Mouse (Mus musculus) forebrain, embryonic 15.5 days (tissue): ENCODE data around the gene Gpr18. TPM values are rescaled to one million over a fixed set of nuclear protein-coding genes. Genes with fewer than 3 reads are reported as not detected.

ENCODE experiments used
- ATAC-seq: fragments of 200-750 bp; cut with Nextera tagmentation; replicated peaks from 2 replicates; pipeline ENCODE4 v1.8.0; 2017; ENCODE audit warnings: mild to moderate bottlenecking, moderate TSS enrichment, moderate library complexity
- H3K27ac ChIP-seq: fragments of 300-500 bp; sonication (generic); replicated peaks from 2 replicates; pipeline ENCODE4 v1.5.1; 2015; ENCODE audit warnings: mild to moderate bottlenecking, inconsistent platforms
- H3K27me3 ChIP-seq: fragments of 300-500 bp; sonication (generic); 2 replicates; pipeline ENCODE4 v1.6.1; 2015; ENCODE audit warnings: inconsistent platforms
- H3K36me3 ChIP-seq: fragments of 300-500 bp; sonication (generic); 2 replicates; pipeline ENCODE4 v1.6.1; 2015; ENCODE audit warnings: mild to moderate bottlenecking, inconsistent platforms
- H3K4me1 ChIP-seq: fragments of 300-500 bp; sonication (generic); 2 replicates; pipeline ENCODE4 v1.6.1; 2015; ENCODE audit warnings: inconsistent platforms
- H3K4me2 ChIP-seq: fragments of 300-500 bp; sonication (generic); replicated peaks from 2 replicates; pipeline ENCODE4 v1.6.1; 2015; ENCODE audit warnings: mild to moderate bottlenecking, inconsistent platforms
- H3K4me3 ChIP-seq: fragments of 300-500 bp; sonication (generic); 2 replicates; pipeline ENCODE4 v1.5.1; 2015; ENCODE audit warnings: mild to moderate bottlenecking, inconsistent platforms
- H3K9ac ChIP-seq: fragments of 300-500 bp; sonication (generic); replicated peaks from 2 replicates; pipeline ENCODE4 v1.6.1; 2015; ENCODE audit warnings: mild to moderate bottlenecking, inconsistent platforms
- H3K9me3 ChIP-seq: fragments of 300-500 bp; sonication (generic); 2 replicates; pipeline ENCODE4 v1.6.1; 2016; ENCODE audit warnings: inconsistent platforms
- WGBS: fragments of 180-500 bp; shearing (Covaris S2); methylation state at CpG from one replicate; pipeline ENCODE4 v1.1.7; 2015; ENCODE audit warnings: mixed read lengths; 5-methylcytosine and 5-hydroxymethylcytosine counted together
- polyA plus RNA-seq: library from polyadenylated mRNA; unstranded; fragments of >200 nt; fragmentation: Nextera tagmentation; extraction: Ambion mirVana; gene quantifications from 2 replicates; pipeline ENCODE4 v1.2.1, GENCODE M21; 2015

Gpr18 gene
- polyA plus RNA-seq, 1 experiment from 2014 or later: 0.29 TPM

GRCm38 (mm10) chr14:121946728-121947127 lies 31.1 kb upstream of the Gpr18 start:
- Histone ChIP-seq H3K27me3 (no peaks in the 10 kb centered on the region), H3K27ac (no peak overlapping the region), H3K9me3 (no peaks in the 10 kb centered on the region; the same call in 1 of the 2 replicates), H3K36me3 (no peaks in the 10 kb centered on the region; the same call in 1 of the 2 replicates), H3K4me1 (no peaks in the 10 kb centered on the region), H3K4me2 (no peak overlapping the region), H3K9ac (no peak overlapping the region), H3K4me3 (no peak overlapping the region)
- ATAC-seq: no peak
- 77% methylated on average over 8 of the region's 8 CpGs for WGBS

GRCm38 (mm10) chr14:121946131-121946530 lies 30.6 kb upstream of the Gpr18 start:
- Histone ChIP-seq H3K27ac (no peak overlapping the region), H3K4me3 (no peak overlapping the region), H3K9ac (no peak overlapping the region), H3K36me3 (no peaks in the 10 kb centered on the region; the same call in 1 of the 2 replicates), H3K9me3 (no peaks in the 10 kb centered on the region; the same call in 1 of the 2 replicates), H3K4me1 (no peaks in the 10 kb centered on the region), H3K4me2 (no peak overlapping the region), H3K27me3 (no peaks in the 10 kb centered on the region)
- no peak for ATAC-seq
- 86% methylated on average over 5 of the region's 5 CpGs for WGBS

DNA sequence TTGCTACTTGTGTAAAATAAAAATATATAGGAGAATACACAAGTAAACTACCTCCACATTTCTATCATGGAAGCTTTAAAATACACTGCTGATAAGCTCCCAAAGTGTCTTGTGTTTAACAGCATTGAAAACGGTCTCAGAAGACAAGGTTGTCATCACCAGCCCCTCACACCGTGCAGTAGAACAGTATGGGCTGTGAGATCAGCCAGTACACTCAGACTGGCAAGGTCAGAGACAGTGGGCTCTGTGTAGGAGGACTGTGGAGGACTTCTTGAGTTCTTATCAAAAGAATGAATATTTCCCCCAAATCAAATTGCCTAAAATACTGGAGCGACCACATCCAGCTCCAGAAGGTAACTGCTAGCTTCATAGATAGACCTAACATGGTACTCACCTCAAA lies 24.0 kb upstream of the Gpr18 start:
- Histone ChIP-seq H3K4me2 (no peak overlapping the region), H3K9ac (no peak overlapping the region), H3K27me3 (no peaks in the 10 kb centered on the region), H3K36me3 (no peaks in the 10 kb centered on the region; the same call in 1 of the 2 replicates), H3K9me3 (no peaks in the 10 kb centered on the region; the same call in 1 of the 2 replicates), H3K27ac (no peak overlapping the region), H3K4me1 (no peaks in the 10 kb centered on the region), H3K4me3 (no peak overlapping the region)
- no peak for ATAC-seq
- WGBS: 94% methylated on average over 3 of the region's 3 CpGs

GRCm38 (mm10) chr14:121938256-121939191 lies 22.9 kb upstream of the Gpr18 start:
- 95% methylated on average over 11 of the region's 11 CpGs for WGBS
- no peaks in the 10 kb centered on the region; the same call in 1 of the 2 replicates for H3K36me3 ChIP-seq
- H3K27me3 ChIP-seq: no peaks in the 10 kb centered on the region
- H3K9ac ChIP-seq: no peak overlapping the region
- H3K27ac ChIP-seq: no peak overlapping the region
- no peaks in the 10 kb centered on the region for H3K9me3 ChIP-seq
- ATAC-seq: no peak
- H3K4me1 ChIP-seq: no peaks in the 10 kb centered on the region
- no peak overlapping the region for H3K4me3 ChIP-seq
- no peak overlapping the region for H3K4me2 ChIP-seq

- ATAC-seq: no peak
- 85% methylated on average over 11 of the region's 11 CpGs for WGBS
- no peaks in the 10 kb centered on the region for H3K4me1 ChIP-seq
Observed at GRCm38 (mm10) chr14:121937601-121938255, 22.1 kb upstream of the Gpr18 start.

DNA sequence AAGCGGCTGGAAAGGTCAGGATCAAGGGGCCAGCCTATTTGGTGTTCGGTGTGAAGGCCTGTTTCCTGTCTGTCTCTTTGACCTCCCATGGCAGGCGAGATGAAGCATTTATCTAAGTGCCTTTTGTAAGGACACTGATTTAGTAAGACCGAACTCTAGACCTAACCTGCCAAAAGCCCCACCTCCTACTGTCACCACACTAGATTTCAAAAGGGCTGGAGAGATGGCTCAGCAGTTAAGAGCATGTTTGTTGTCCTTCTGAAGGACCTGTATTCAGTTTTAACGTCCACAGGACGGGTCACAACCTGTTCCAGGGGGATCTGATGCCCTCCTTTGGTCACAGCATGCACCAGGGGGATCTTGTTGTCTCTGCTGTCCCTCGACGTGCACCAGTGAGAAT lies 21.3 kb upstream of the Gpr18 start:
- WGBS: 84% methylated on average over 8 of the region's 8 CpGs
- Histone ChIP-seq H3K27ac (no peak overlapping the region), H3K4me1 (no peaks in the 10 kb centered on the region), H3K9ac (no peak overlapping the region), H3K27me3 (no peaks in the 10 kb centered on the region), H3K4me2 (no peak overlapping the region), H3K4me3 (no peak overlapping the region), H3K9me3 (no peaks in the 10 kb centered on the region), H3K36me3 (no peaks in the 10 kb centered on the region)
- no peak for ATAC-seq

More at GRCm38 (mm10) chr14:121937601-121938255, 22.1 kb upstream of the Gpr18 start:
- H3K9me3 ChIP-seq: no peaks in the 10 kb centered on the region
- no peaks in the 10 kb centered on the region for H3K27me3 ChIP-seq
- H3K4me3 ChIP-seq: no peak overlapping the region
- no peak overlapping the region for H3K4me2 ChIP-seq
- H3K36me3 ChIP-seq: no peaks in the 10 kb centered on the region; the same call in 1 of the 2 replicates
- no peak overlapping the region for H3K27ac ChIP-seq
- no peak overlapping the region for H3K9ac ChIP-seq

GRCm38 (mm10) chr14:121936356-121936755 lies 20.8 kb upstream of the Gpr18 start:
- WGBS: 90% methylated on average over 4 of the region's 4 CpGs
- Histone ChIP-seq H3K4me1 (no peaks in the 10 kb centered on the region), H3K4me2 (no peak overlapping the region), H3K9me3 (no peaks in the 10 kb centered on the region), H3K27me3 (no peaks in the 10 kb centered on the region), H3K9ac (no peak overlapping the region), H3K36me3 (no peaks in the 10 kb centered on the region), H3K27ac (no peak overlapping the region), H3K4me3 (no peak overlapping the region)
- no peak for ATAC-seq

- H3K27me3 ChIP-seq: no peaks in the 10 kb centered on the region
- no peak overlapping the region for H3K4me2 ChIP-seq
- no peak overlapping the region for H3K4me3 ChIP-seq
- no peaks in the 10 kb centered on the region for H3K4me1 ChIP-seq
- 91% methylated on average over 5 of the region's 5 CpGs for WGBS
- no peak overlapping the region for H3K27ac ChIP-seq
- ATAC-seq: no peak
- H3K36me3 ChIP-seq: no peaks in the 10 kb centered on the region
- H3K9ac ChIP-seq: no peak overlapping the region
- no peaks in the 10 kb centered on the region for H3K9me3 ChIP-seq
Observed at GRCm38 (mm10) chr14:121934597-121934946, 19.0 kb upstream of the Gpr18 start.

GRCm38 (mm10) chr14:121933906-121934596 lies 18.5 kb upstream of the Gpr18 start:
- no peaks in the 10 kb centered on the region for H3K27me3 ChIP-seq
- H3K9ac ChIP-seq: no peak overlapping the region
- H3K4me3 ChIP-seq: no peak overlapping the region
- no peak overlapping the region for H3K4me2 ChIP-seq
- no peaks in the 10 kb centered on the region for H3K9me3 ChIP-seq
- H3K4me1 ChIP-seq: no peaks in the 10 kb centered on the region
- WGBS: 94% methylated on average over 7 of the region's 7 CpGs
- no peak overlapping the region for H3K27ac ChIP-seq
- H3K36me3 ChIP-seq: no peaks in the 10 kb centered on the region
- ATAC-seq: no peak

GRCm38 (mm10) chr14:121932180-121932579 lies 16.6 kb upstream of the Gpr18 start:
- Histone ChIP-seq H3K27me3 (no peaks in the 10 kb centered on the region), H3K4me1 (no peaks in the 10 kb centered on the region), H3K9ac (no peak overlapping the region), H3K36me3 (no peaks in the 10 kb centered on the region), H3K9me3 (no peaks in the 10 kb centered on the region), H3K4me3 (no peak overlapping the region), H3K4me2 (no peak overlapping the region), H3K27ac (no peak overlapping the region)
- no peak for ATAC-seq
- WGBS: 68% methylated on average over 4 of the region's 4 CpGs

DNA sequence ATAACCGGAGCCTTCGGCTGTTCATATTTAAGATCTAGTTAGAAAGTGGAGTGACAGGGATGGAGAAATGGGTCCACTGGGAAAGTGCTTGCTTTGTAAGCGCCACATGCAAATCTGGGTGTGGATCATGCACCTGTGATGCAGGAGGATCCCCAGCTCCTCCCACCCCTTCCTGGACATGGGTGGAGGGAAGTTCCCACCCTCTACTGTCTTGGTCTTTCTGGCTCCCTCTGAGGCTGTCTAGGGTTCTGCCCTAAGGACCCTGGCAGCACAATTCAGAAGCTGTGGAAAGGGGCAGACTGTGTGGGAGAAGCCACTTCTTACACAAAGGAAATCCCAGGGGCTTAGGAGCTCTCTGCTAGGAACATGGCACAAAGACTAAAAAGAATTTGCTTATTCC lies 16.0 kb upstream of the Gpr18 start:
- H3K27ac ChIP-seq: no peak overlapping the region
- no peak for ATAC-seq

More for the DNA sequence above, 16.0 kb upstream of the Gpr18 start:
- H3K27me3 ChIP-seq: no peaks in the 10 kb centered on the region
- H3K4me3 ChIP-seq: no peak overlapping the region
- no peaks in the 10 kb centered on the region for H3K4me1 ChIP-seq
- no peak overlapping the region for H3K9ac ChIP-seq
- no peaks in the 10 kb centered on the region for H3K9me3 ChIP-seq
- no peaks in the 10 kb centered on the region for H3K36me3 ChIP-seq
- no peak overlapping the region for H3K4me2 ChIP-seq
- 93% methylated on average over 3 of the region's 3 CpGs for WGBS
